Mouse (Mus musculus) adrenal gland, postnatal 14 days (tissue): Measurements from ENCODE around the gene Ppp1r37. TPM values are rescaled to one million over a fixed set of nuclear protein-coding genes. Genes with fewer than 3 reads are reported as not detected.

Experiments
- DNase-seq: peaks from one replicate; pipeline ENCODE4 v3.0.0; 2021; ENCODE audit warnings: mixed read lengths
- total RNA-seq: library from RNA; stranded (reverse); gene quantifications from 2 replicates; pipeline ENCODE4 v1.2.3, GENCODE M21; 2021

The Ppp1r37 gene
- total RNA-seq, 1 experiment from 2014 or later = 64.2 TPM

DNA sequence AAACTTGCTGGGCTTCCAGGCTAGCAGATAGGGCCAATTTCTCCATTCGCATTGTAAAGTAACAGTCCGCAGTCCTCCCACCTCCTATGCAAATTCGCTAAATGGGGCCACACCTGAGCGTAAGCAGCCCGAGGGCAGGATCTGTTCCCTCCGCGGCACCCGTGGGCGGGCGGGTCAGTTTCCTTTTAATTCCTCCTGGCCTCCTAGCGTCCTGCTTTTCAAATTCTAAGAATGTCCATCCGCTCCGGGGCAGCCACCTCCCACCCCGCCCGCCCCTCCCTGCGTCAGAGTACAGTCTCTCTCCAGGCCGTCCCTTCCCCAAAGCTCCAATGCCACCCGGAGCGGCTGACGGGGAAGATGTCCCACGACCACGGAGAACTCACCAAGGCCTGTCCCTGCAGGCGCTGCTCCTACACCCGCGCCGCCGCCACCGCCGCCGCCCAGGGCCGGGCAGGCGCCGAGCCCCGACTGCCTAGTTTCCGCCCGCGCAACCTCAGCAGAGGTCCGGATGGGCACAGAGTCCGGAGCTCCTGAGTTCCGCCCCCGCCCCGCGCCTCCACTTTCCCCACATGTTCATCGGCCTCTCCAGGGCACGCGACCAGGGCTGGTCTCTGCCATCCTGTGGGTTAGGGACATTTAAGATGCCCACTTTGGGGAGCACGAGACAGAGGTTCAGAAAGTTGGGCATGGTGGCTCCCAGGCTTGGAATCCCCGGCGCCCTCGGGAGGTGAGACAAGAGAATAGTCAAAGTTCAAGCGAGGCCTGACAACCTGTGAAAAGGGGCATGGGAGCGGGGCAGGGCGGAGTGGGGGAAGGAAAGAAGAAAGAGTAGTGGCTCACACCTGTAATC lies 10.3 kb upstream of the Ppp1r37 start:
- peak; percentile 90 for DNase-seq

DNA sequence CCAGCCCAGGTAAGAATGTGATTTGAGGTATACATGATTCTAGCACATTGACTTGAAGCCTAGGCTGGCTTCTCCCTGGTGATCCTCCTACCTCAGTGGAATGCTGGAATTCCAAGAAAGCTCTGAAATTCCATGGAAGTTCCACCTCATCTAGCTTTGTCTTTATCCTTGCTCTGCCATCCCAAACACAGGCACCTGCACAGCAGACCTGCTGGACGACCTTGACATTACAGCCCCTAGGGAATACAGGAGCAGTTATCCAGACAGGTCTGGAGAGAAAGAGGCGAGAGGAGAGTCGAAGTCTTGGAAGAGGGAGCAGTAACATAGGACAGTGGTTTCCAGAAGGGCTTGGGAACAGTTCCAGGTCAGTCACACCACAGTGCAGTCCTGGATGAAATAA lies 6.8 kb upstream of the Ppp1r37 start:
- DNase-seq = no peak

DNA sequence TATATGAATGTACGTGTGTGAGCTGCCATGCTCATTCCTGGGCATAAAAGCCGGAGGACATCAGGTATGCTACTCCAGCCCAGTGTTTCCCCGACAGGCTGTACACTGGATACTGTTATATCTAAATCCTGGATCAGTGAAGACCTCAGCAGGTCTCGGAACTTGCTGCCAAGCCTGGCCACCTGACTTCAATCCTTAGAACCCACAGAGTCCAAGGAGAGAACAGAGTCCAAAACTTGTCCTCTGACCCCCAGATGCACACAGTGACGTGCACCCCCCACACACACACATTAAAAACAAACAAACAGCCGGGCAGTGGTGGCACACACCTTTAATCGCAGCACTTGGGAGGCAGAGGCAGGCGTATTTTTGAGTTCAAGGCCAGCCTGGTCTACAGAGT lies 4.5 kb upstream of the Ppp1r37 start:
- no peak for DNase-seq

DNA sequence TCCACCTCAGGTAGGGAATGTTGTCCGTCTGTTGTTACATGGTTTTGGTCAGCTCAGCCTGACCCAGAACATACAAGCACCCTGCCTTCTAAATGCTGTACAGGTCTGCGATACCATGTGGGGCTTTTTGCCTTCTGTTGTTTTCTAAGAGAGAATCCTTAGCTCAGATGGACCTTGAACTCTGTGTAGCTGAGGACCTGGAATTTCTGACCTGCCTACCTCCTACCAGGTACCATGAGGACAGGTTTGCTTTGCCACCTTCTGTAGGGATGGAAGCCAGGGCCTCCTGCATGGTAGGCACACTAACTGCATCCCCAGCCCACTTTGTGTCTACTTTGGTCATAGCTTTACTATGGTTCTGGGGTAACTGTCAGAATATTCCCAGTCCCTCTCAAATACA lies 2.9 kb upstream of the Ppp1r37 start:
- no peak for DNase-seq

DNA sequence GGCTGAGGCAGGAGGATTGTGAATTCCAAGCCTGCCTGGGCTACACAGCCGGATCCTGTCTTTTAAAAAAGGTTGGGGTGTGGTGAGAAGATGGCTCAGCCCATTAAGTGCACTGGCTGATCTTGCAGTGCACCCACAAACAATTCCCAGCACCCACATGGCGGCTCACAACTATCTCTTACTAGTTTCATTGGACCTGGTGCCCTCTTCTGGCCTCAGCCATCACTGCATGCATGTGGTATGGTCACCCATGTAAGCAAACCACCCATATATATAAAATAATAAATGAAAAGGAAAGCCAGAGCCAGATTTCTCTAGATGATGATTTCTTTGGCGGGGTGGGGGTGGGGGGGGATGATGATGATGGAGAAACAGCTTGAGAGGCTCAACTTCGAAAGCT lies 1.6 kb upstream of the Ppp1r37 start:
- peak; percentile 36 for DNase-seq

DNA sequence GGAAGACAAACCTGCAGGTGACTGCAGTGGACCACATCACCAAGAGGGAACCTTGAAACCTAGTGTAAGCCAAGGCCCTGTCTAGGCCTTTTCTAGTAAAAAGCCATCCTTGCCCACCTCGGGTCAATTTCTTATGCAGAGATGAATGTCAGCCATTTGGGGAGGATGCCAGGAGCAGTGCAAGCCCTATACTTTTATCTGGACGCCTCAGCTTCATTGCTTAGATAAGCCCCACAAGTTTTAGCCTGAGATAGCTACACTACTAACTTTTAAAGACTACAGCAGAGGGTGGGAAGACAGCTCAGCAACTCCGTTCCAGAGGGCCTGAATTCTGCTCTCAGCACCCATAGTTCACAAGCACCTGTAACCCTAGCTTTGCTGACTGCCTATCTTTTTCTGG lies 1.0 kb upstream of the Ppp1r37 start:
- no peak for DNase-seq

DNA sequence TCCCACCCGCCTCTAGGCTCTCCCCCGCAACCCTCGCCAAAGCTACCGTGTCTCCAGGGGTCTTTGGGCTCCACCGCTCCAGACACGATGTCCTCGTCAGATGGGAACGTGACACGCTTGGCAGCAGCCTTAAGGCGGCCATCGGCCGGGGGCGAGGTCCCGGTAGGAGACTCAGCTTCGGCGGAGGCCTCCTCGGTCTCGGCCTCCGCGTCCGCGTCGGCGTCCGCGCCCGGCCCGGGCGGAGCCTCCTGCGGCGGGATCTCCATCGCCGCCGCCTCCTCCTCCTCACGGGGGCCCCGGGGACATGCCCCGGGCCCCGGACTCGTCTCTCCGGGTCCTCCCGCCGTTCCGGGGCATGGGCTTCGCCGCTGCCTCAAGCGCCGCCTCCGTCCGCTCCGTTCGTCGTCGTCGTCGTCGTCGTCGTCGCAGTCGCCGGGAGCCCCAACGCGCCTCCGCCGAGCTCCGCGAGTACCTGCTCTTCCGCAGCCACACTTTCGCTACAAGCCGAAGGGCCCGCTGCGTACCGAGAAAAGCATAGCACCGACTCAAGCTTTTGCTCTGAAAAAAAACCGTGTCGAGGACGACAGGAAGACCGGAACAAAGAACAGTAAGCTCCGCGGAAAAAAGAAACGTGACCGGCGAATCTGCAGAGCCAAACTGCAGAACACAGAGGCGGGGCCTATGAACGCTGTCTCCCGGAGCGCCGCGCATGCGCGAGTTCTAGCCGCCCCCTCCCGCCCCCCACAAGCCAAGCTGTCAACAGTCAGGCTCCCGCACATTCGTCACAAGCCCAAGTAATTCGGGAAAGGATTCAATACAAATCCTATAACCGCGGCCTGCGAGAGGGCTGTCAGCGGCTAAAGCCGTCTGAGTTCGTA lies 872 bp downstream of the Ppp1r37 start:
- DNase-seq = peak; percentile 97

DNA sequence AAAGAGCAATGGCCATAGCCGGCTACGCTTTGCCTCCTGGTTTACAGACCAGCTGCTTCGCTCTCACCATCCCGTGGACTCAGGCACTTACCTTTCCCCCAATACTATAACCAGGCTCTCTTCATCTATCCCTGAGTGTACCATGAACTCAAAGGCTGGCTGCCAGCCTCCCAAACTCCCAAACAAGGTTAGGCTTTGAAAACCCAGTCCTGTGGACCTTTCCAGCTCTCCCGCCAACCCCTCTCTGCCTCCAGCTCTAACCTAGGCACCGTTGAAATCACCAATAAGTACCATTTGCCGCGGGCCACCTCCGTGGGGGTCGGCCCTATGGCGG lies 1.5 kb downstream of the Ppp1r37 start:
- no peak for DNase-seq

DNA sequence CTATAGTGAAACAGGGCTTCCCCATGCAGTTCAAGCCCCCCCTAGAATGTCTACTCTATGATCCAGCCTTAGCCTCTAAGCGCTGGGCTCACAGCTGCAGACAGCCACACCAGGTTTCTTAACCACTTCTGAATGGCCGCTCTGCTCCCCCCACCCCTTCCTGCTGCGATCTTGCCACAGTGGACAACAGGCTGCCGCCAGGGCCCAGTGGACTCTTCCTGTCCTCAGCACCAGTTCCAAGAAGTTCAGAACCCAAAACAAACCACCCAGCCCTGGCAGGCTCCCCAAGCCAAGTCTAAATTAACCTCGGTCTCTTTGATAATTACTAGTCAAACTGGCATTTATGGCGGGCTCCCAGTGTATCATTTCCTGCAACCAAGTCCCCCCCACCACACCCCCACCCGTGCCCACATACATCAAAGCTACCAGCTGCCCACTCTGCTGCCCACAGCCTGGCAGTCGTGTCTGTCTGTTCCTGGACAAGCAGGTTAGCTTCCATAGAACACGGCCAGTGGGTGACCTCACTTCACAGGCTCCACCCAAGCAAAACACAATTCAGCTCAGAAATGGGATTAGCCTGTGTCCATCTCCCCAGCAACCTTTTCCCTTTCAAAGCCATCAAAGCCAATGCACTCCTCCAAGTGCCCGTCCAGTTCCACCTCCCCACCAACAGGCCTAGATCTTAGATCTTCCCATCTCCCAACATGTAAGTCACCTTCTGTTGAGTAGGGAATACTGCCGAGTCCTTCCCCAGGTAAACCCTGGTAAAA lies 2.2 kb downstream of the Ppp1r37 start:
- peak; percentile 51 for DNase-seq

DNA sequence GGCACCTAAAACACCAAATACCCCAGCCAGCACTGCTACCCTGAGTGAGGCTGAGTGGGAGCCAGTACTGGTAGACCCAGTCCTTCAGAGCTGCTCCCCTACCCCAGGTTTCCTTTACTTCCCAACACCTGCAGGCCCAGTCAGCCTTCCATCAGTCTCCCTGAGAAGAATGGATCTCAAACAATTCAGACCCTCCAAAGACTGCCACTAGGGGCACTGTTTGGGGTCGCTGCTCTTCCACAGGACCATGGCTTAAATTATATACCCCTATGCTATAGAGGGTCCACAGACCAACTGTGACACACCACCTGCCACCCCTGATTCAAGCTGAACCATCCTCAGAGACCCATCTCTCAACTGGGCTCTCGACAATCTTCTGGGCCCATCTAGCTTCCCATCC lies 3.9 kb downstream of the Ppp1r37 start:
- DNase-seq = no peak

DNA sequence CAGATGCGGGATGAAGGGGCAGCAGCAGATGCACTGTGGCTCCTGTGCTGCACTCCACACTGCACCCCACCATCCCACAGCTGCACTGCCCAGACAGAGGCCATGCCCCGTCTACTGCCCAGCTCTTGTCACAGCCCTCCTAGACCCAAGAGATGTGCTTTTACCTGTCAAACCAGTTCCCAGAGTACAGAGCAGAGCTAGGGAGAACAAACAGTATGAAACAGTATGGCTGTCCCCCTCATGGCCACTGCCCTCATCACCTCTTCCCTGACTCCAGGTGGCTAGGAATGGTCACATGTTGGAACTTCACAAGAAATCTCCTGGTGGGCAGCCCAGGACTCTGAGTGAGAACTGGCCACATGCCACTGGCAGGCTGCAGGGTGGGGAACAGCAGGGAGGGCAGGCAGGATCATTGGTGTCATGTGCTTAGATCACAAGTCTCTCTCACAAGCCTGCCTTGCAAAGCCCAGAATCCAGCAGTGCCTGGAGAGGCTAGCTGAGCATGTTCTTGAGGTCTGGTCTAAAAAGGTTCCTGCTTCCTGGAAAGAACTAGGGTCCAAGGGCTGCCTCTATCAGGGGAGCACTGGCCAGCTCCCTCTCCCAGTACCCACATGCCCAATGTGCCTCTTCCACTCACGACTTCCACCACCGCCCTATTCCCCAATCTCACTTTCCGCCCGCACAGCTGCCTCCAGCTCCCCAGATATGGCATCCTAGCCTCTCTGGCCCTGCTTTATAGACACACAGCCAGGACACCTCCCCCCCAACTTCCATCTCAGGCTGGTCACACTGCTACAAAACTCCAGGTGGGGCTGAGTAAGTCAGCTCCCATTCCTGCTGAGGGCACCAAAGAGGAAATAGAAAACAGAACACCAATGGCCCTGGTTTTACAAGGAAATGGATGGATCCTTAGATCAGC lies 4.6 kb downstream of the Ppp1r37 start:
- DNase-seq = no peak

DNA sequence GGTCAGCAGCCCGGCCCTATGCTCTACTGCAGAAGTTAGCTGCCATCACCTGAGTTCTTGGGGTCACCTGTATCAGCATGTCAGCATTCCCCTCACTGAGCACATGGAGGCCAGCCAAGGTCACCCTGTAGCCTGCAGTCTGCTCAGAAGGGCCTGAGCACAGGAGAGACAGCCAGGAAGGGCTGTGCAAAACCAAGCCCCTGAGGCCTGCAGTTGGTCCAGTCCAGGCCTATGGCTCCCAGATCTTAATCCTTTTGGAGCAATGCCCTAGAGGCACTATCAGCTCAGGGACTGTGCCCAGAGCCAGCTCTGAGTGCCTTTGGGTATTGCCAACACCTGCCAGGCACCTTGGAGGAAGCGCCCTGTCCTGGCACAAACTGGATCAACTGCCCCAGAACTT lies 5.8 kb downstream of the Ppp1r37 start:
- DNase-seq = no peak

DNA sequence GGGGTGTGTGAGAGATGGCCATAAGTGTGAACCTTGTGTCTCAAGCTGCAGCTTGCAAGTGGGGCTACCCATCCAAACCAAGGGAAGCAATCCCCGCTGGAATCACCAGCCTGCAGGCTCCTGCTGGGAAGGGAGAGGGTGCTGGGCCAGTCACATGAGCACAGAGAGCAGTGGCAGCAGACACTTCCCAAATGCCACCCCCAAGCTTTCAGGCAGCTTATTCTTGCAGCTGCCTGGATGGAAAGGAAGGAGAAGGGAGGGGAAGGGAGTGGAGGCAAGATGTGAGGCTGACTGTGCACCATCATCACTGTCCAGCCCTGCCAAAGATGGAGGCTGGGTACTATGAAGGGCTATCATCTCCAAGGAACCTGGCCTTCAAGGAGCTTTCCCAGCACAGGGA lies 8.7 kb downstream of the Ppp1r37 start:
- no peak for DNase-seq

DNA sequence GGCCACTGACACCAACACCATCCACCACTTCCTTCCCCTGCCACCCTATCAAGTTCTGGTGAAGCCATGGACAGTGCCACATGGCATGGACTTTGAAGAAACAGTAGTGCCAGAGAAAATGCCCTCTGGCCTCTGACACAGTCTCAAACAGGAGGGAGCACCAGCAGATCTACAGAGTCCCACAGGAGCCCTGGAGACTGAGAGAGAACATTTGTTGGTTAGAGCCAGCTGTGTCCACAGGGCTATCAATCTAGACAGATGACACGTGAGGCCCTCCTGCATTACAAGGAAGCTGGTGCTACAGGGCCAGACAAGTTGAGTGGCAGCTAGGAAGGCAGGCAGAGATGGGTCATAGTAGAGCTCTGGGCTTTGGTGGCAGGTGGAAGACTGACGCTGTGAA lies 10.4 kb downstream of the Ppp1r37 start:
- peak; percentile 48 for DNase-seq

DNA sequence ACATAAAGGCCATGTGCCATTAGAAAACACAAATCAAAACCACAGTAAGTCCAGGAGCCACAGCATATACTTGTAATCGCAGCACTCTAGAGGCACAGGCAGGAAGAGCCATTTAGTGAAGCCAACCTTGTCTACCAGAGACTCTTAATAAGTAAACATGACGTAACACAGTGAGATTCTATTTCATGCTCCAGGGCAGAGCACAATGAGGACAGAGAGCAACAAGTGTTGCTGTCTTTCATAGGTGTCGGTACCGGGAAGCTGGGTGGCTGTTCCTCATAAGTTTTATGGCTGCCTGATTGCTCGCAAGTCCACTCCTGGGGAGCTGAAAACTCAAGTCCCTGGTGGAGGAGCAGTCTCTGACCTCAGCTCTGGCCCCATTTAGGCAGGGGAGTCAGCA lies 11.2 kb downstream of the Ppp1r37 start:
- no peak for DNase-seq

DNA sequence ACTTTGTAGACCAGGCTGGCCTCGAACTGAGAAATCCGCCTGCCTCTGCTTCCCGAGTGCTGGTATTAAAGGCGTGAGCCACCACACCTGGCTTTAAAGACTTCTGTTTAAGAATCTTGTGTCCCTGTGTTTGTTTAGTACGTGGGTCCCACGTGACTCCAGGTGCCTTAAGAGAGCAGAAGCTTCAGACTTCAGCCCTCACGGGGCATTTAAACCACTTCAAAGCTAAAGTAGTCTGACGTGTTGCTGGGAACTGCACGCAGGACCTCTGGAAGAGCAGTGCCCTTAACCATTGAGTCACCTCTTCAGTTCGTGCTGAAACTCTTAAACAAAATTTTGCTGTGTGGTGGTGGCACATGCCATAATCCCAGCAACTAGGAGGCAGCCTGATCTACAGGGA lies 13.5 kb downstream of the Ppp1r37 start:
- no peak for DNase-seq

DNA sequence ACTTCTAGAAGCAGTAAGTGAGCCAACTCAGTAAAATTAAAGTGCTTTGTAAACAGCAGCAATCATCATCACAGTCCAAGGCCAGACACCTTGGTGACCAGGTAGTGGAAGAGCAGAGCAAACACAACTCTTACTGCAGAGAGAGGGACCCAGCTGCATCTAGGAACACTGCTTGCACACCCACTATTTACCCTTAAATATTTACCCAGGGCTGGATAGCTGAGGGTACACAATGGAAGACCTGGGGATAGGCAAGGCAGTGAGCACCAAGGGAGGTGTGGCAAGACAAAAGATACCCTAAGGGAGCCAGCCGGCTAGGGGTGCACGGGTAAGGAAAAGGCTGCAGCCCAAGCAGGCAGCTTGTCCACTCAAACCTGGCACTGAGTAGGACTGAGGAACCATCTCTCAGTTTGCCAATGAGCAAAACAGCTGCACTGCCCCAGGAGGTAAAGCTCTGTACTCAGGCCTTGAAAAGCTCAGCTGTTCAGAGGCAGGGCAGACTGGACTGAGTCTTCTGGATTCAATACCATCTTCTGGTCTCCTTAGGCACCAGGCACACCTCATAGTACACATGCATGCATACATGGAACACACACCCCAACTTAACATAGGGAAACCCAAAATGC lies 15.4 kb downstream of the Ppp1r37 start:
- DNase-seq = no peak

DNA sequence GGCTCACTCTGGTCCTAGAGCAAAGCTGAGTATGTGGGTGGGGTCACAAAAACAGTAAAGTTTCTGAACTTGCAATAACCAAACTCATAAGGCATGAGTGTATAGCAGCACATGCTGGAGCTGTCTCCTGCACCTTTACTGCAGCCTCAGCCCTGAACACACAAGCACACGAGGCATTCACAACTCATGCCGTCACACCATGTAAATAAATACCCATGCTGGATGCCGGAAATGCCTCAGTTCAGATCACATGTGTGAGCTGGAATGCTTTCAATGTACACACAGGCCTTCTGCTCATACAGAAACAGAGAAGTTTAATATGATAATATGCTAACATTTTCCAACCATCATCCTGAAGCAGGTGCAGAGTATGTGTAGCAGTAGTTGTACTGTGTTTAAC lies 16.9 kb downstream of the Ppp1r37 start:
- no peak for DNase-seq

DNA sequence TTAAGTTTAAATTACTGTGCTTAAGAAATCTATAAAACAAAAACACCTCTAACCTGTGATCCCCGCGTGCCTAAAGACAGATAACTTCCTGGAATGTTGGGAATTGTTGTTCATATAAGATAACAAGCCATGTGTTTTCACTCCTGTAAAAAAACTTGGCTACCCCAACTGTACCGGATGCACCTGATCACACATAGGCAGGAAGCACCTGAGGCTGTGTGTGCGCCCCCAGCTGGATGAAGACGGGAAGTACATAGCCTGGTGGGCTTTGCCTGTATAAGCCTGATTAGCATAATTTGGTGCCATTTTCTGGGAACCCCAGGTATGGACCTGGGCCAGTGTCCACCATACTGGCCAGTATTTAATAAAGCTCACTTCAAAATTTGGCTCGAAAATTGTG lies 19.3 kb downstream of the Ppp1r37 start:
- no peak for DNase-seq

DNA sequence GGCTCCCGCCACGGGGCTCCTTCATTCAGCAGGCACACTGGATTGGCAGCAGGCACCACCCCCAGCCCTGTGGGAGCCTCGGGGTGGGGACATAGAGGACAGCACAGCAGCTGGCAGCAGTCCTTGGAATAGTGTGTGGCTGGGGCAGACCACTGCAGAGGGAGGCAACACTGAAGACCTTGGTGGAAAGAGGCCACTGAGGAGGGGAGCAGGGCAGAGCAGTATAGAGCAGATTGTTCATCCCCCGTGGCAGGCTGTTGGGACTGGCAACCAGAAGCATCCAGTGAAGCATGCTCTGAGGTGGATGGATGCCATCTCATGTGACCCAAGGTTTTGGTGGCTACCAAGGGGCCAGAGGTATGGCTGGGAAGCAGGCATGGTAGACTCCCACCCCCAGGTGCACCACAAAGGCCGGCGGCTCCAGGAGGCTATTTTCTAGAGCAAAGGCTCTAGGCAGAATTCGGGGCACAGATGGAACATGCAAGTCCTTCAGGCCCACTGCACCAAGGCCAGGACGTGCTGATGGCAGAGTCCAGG lies 20.7 kb downstream of the Ppp1r37 start:
- DNase-seq = peak; percentile 71

DNA sequence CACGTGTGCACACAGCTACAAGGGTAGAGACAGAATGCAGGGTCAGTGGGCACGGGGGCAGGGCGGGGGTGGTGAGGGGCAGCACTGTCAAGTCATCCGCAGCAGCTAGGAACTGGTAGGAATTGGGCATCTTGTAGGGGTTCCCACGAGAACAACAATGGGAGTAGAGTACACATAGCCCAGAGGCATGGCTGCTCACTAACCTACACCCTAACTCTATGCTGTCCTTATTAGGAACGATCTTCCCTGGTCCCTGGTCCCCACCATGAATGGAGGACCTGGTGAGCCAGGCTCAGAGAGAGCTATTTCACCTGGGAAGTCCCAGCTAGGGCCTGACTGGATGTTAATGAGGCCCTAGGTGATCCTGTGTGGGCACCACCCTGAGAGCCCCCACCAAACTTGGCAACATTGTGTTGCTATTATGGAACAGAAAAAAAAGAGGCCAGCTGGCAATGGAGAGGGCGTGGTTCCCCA lies 21.2 kb downstream of the Ppp1r37 start:
- DNase-seq = no peak
